Mouse (Mus musculus): ENCODE data around the gene Bod1. TPM values are rescaled to one million over a fixed set of nuclear protein-coding genes. Genes with fewer than 3 reads are reported as not detected.

Bod1 gene
- total RNA-seq (2023): 13.6 to 19.4 TPM (median 18.2 TPM) in 4 replicates

DNA sequence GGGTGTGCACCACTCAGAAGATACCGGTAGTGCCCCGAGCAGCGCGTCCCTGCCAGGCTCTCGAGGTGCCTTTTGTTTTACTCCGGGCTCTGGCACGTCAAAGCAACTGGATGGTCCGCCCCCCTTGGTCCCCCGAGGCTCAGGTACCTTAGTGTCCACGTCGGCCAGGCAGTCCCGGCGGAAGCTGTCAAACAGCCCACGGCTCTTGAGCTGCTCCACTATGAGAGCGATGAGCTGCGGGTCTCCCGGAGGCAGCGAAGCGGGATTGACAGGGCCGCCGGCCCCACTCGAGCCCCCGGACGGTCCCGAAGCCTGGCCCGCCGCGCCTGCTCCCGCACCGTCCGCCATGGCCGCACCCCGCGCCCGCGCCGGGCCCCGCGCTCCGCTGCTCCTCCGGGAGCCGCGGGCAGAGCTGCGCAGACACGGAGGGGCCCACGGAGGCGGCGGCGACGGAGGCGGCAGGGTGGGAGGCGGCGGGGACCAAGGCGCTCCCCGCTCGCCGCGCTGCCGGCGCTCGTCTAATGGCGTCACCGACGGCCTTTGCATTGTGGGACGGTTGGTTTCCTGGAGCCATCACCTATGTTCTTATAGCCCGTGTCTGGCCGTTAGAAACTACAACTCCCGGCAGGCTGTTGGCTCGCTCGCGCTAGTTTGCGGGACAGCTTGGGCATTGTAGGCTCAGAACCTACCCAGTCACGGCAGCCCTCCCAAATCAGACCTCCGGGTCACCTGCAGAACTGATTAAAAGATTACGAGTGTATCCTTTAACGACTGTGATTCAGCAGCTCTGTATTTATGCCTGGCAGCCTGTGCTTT, at the start of gene Bod1:
Bod1 (minus strand) TSS at position 532 of the 816 bp plus-strand sequence.

Other genes starting within 250 kb of the Bod1 start
- gene Cpeb4, start 200.3 kb upstream of the Bod1 start, total RNA-seq (2023): 48.0 to 54.5 TPM (median 52.1 TPM) in 4 replicates

Measured in B cell, adult 62 days (primary cell).